Mouse (Mus musculus) limb, embryonic 14.5 days (tissue): ENCODE results near the gene Natd1. TPM values are rescaled to one million over a fixed set of nuclear protein-coding genes. Genes with fewer than 3 reads are reported as not detected.

Experiments used
- ATAC-seq: fragments of 200-750 bp; cut with Nextera tagmentation; 2 replicates; pipeline ENCODE4 v1.8.0; 2017; ENCODE audit warnings: low read depth, moderate number of reproducible peaks, moderate TSS enrichment; ENCODE audit not compliant: low FRiP score
- DNase-seq: peaks from one replicate; pipeline ENCODE4 v3.0.0-alpha.2; 2015; ENCODE audit warnings: low spot score
- H3K27ac ChIP-seq: fragments of 300-500 bp; sonication (generic); replicated peaks from 2 replicates; pipeline ENCODE4 v1.5.1; 2014; ENCODE audit warnings: low read depth, mild to moderate bottlenecking, low read length, moderate library complexity, mixed read lengths
- H3K27me3 ChIP-seq: fragments of 300-500 bp; sonication (generic); 2 replicates; pipeline ENCODE4 v1.6.1; 2014; ENCODE audit warnings: low read length, mixed read lengths; ENCODE audit not compliant: control insufficient read depth, insufficient read depth
- H3K36me3 ChIP-seq: fragments of 300-500 bp; sonication (generic); 2 replicates; pipeline ENCODE4 v1.6.1; 2014; ENCODE audit warnings: mild to moderate bottlenecking, low read length, moderate library complexity, mixed read lengths; ENCODE audit not compliant: control insufficient read depth, insufficient read depth
- H3K4me1 ChIP-seq: fragments of 300-500 bp; sonication (generic); 2 replicates; pipeline ENCODE4 v1.6.1; 2014; ENCODE audit warnings: antibody characterized with exemption, low read length, mixed read lengths; ENCODE audit not compliant: control insufficient read depth, insufficient read depth
- H3K4me2 ChIP-seq: fragments of 300-500 bp; sonication (generic); replicated peaks from 2 replicates; pipeline ENCODE4 v1.6.1; 2014; ENCODE audit warnings: low read depth, mild to moderate bottlenecking, low read length, moderate library complexity; ENCODE audit not compliant: severe bottlenecking
- H3K4me3 ChIP-seq: fragments of 300-500 bp; sonication (generic); replicated peaks from 2 replicates; pipeline ENCODE4 v1.5.1; 2014; ENCODE audit warnings: low read length
- H3K9ac ChIP-seq: fragments of 300-500 bp; sonication (generic); 2 replicates; pipeline ENCODE4 v1.6.1; 2014; ENCODE audit warnings: mild to moderate bottlenecking, low read depth, low read length, moderate library complexity; ENCODE audit not compliant: severe bottlenecking
- H3K9me3 ChIP-seq: fragments of 300-500 bp; sonication (generic); 2 replicates; pipeline ENCODE4 v1.6.1; 2016; ENCODE audit warnings: low read length; ENCODE audit not compliant: control insufficient read depth
- POLR2A ChIP-seq: fragments of 200-500 bp; IDR thresholded peaks from 2 replicates; pipeline ENCODE4 v1.8.0; 2012; ENCODE audit warnings: inconsistent platforms, mild to moderate bottlenecking, moderate library complexity, borderline replicate concordance; ENCODE audit not compliant: insufficient read depth, insufficient read length; ENCODE audit errors: extremely low read depth
- WGBS: fragments of 180-500 bp; shearing (Covaris S2); extraction: QIAGEN DNeasy Blood & Tissue Kit; methylation state at CpG from one replicate; pipeline ENCODE4 v1.1.7; 2014; 5-methylcytosine and 5-hydroxymethylcytosine counted together
- polyA plus RNA-seq, 2 experiments: library from polyadenylated mRNA; depleted of rRNA in 1 of 2; stranded (reverse) in 1 of 2; unstranded in 1 of 2; fragments of >200 nt; fragmentation: Nextera tagmentation in 1 of 2; extraction: Ambion mirVana in 1 of 2; gene quantifications; 2 replicates each; pipeline versions ENCODE4 v1.2.1 to v1.2.3; 2012 to 2014

The Natd1 gene
- polyA plus RNA-seq, 2 experiments, result 21.6 to 25.5 TPM

DNA sequence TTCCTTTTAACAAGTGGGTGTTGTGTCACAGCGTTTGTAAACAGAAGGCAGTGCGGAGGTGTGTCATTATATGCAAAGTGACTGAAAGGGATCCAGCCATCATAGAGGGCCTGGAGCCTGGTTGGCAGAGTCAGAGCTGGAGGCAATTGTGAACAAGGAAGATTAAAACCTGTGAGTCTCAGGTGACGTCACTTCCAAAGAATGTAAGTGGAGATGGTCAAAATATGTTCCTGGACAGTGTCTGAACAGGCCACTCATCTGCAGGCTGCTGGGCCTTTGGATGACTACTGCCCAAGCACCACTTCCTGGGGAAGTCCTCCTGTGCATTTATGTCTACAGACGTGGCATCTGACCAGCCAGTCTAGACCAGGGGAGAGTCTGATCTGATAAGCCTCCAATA is 651 bp upstream of the Natd1 start:
- Histone ChIP-seq H3K4me2 (no peak overlapping the region), H3K9ac (no peak overlapping the region), H3K27ac (no peak overlapping the region), H3K27me3 (no peaks in the 10 kb centered on the region), H3K4me3 (no peak overlapping the region), H3K4me1 (peaks cover 7% of the 10 kb centered on the region), H3K9me3 (no peaks in the 10 kb centered on the region), H3K36me3 (no peaks in the 10 kb centered on the region)
- no peak for DNase-seq
- TF ChIP-seq POLR2A, result no peak
- 56% methylated on average over 4 of the region's 4 CpGs for WGBS
- ATAC-seq, result no peak

DNA sequence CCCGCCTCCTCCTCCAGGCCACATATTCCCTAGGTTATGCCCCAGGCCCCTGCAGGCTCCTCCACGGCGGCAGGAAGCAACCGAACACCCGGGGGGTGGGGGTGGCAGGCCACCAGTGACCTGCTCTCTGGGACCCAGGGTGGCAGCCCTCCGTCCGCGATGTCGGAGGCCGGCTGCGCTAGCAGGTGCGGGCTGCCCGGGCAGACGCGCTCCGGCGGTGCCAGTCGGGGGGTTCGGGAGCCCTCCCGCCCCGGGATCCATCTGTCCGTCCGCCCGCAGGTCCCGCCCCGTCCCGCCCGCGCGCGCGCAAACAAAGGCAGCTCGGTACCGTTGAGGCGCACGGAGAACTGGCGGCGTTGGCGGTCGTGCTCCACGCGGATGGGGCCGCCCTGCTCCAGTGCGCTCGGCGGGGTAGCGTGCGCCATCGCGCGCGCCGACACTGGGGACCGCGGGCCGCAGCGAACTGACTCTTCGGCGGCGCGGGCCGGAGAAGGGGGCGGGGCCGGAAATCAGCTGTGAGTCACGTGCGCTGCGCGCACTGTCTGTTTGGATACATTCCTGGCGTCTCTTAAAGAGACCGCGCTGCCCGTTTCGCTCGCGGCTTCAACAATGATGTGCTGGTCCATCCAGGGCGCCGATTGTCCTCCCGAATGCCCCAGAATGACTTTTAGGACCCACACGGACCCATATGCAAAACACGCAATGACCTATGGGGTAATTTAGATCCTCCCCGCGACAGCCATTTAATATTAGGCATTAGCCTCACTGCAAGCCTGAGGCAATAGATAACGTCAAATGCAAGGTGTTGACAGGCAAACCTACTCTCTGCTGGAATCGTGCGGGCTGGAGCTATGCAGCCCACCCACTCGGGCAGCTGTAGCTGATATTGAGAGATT is 1.0 kb downstream of the Natd1 start:
- no peak for TF ChIP-seq POLR2A

DNA sequence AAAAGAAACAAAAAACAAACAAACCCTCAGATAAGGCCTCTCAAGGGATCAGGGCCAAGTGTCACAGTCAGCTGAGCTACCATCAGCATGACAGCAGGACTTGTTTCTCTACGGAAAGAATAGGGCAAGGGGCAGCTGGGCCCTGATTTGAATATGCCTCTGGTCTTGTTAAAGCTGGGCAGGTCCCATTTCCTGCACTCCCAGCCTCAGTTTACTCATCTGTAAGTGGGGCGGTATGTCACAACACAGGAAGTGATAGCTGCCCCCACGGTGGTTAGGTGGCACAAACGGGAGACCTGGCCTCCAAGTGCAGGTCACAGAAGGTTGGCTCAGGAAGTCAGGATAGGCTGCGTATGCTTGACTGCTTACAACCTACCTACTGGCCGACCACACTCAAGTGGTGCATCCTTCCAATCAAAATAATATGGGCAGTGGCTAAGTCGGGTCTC is 2.0 kb downstream of the Natd1 start:
- H3K4me3 ChIP-seq, result peak overlapping the region; percentile 81
- H3K27ac ChIP-seq, result no peak overlapping the region
- H3K9me3 ChIP-seq, result no peaks in the 10 kb centered on the region
- peak overlapping the region; percentile 82 for H3K4me2 ChIP-seq
- no peak for DNase-seq
- TF ChIP-seq POLR2A, result no peak
- peaks cover 7% of the 10 kb centered on the region for H3K4me1 ChIP-seq
- no peaks in the 10 kb centered on the region for H3K36me3 ChIP-seq
- WGBS, result 35% methylated on average over 7 of the region's 7 CpGs
- ATAC-seq, result no peak
- no peaks in the 10 kb centered on the region for H3K27me3 ChIP-seq
- peak overlapping the region; percentile 83; the same call in 1 of the 2 replicates for H3K9ac ChIP-seq

More for the DNA sequence above, 1.0 kb downstream of the Natd1 start:
- H3K36me3 ChIP-seq, result no peaks in the 10 kb centered on the region
- H3K4me3 ChIP-seq, result peak overlapping the region; percentile 81
- no peaks in the 10 kb centered on the region for H3K27me3 ChIP-seq
- H3K27ac ChIP-seq, result peak overlapping the region; percentile 44; the same call in 1 of the 2 replicates
- DNase-seq (peak; percentile 93), ATAC-seq (peak; percentile 92)
- H3K9me3 ChIP-seq, result no peaks in the 10 kb centered on the region
- peak overlapping the region; percentile 83 for H3K9ac ChIP-seq
- H3K4me1 ChIP-seq, result peaks cover 7% of the 10 kb centered on the region
- H3K4me2 ChIP-seq, result peak overlapping the region; percentile 82
- WGBS, result under 1% methylated on average over 54 of the region's 86 CpGs

DNA sequence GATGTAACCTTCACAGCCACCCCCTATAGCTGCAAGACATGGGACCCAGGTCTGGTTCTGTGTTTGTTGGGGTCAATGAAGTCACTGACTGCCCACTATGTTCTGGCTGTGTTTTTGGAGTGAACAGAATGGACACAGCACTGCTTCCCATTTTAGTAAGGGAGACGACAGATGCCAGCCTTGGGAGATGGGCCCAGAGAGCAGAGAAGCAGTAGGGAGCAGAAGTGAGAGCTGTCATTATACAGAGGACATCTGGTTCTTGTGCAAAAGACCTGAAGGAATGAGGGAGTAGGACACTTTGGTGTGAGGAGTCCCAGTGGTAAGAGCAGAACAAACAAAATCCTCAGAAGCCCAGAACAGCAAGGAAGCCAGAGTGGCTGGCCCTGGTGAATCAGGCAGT is 4.9 kb downstream of the Natd1 start:
- no peak overlapping the region for H3K9ac ChIP-seq
- peaks cover 7% of the 10 kb centered on the region for H3K4me1 ChIP-seq
- no peaks in the 10 kb centered on the region for H3K27me3 ChIP-seq
- no peak for TF ChIP-seq POLR2A
- H3K27ac ChIP-seq, result no peak overlapping the region
- no peak overlapping the region for H3K4me2 ChIP-seq
- no peak for DNase-seq
- no peak for ATAC-seq
- 83% methylated on average over 1 of the region's 1 CpGs for WGBS
- H3K9me3 ChIP-seq, result no peaks in the 10 kb centered on the region
- no peak overlapping the region for H3K4me3 ChIP-seq
- H3K36me3 ChIP-seq, result peaks cover 20% of the 10 kb centered on the region

DNA sequence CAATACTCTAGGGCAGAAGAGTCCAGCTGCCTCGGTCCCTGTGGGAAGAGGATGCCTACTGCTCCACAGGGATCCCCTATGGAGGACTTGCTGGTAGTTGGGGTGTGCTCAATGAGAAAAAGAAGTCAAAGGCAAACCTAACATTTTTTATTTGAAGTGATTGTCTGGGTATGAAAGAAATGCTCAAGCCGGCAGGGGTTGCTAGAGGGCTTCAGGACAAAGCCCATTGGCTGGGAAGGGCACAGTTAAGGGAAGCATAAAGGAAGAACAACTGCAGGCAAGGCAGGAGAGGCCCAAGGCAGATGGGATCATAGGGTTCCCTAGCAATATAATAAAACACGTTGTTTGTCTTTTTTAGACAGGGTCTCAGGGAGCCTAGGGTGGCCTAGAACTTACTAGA is 6.5 kb downstream of the Natd1 start:
- no peaks in the 10 kb centered on the region for H3K27me3 ChIP-seq
- H3K27ac ChIP-seq, result no peak overlapping the region
- 71% methylated on average over 3 of the region's 3 CpGs for WGBS
- H3K4me2 ChIP-seq, result no peak overlapping the region
- no peak for ATAC-seq
- H3K9ac ChIP-seq, result no peak overlapping the region
- no peaks in the 10 kb centered on the region for H3K9me3 ChIP-seq
- DNase-seq, result no peak
- no peak for TF ChIP-seq POLR2A
- H3K36me3 ChIP-seq, result peaks cover 34% of the 10 kb centered on the region
- no peak overlapping the region for H3K4me3 ChIP-seq
- H3K4me1 ChIP-seq, result peaks cover 7% of the 10 kb centered on the region
